Mouse (Mus musculus): Measurements from ENCODE around the gene Hint1.
"Not testable (repeated sequence)": the region's sequence is repeated elsewhere in the genome, so short reads cannot be mapped to it uniquely, and the experiment has no call there.

Gene Hint1

GRCm38 (mm10) chr11:54896646-54897045 is 30.5 kb downstream of the Hint1 start:
- not testable (repeated sequence) for DNase-seq (ENCODE audit: low spot score)

- no peak for DNase-seq (ENCODE audit: low spot score)
These were observed 31.3 kb downstream of the Hint1 start for GRCm38 (mm10) chr11:54897470-54897869.

GRCm38 (mm10) chr11:54899657-54900056 is 33.5 kb downstream of the Hint1 start:
- DNase-seq (ENCODE audit: low spot score) = no peak

GRCm38 (mm10) chr11:54902333-54903323 is 36.4 kb downstream of the Hint1 start, which contains the start of gene Gpx3:
TSS of gene Gpx3 (plus strand) at chr11:54902453.
- DNase-seq (ENCODE audit: low spot score) = no peak

- DNase-seq (ENCODE audit: low spot score) = no peak
These were observed 37.2 kb downstream of the Hint1 start for GRCm38 (mm10) chr11:54903339-54903738.

GRCm38 (mm10) chr11:54903940-54904706 is 37.9 kb downstream of the Hint1 start:
- DNase-seq (ENCODE audit: low spot score) = no peak

- DNase-seq (ENCODE audit: low spot score) = no peak
These were observed 38.9 kb downstream of the Hint1 start for GRCm38 (mm10) chr11:54905086-54905485.

- DNase-seq (ENCODE audit: low spot score) = no peak
These were observed 39.7 kb downstream of the Hint1 start for GRCm38 (mm10) chr11:54905931-54906330.

GRCm38 (mm10) chr11:54906466-54906865 is 40.3 kb downstream of the Hint1 start:
- DNase-seq (ENCODE audit: low spot score) = no peak

- DNase-seq (ENCODE audit: low spot score) = no peak
These were observed 41.1 kb downstream of the Hint1 start for GRCm38 (mm10) chr11:54907259-54907658.

- DNase-seq (ENCODE audit: low spot score) = no peak
These were observed 43.1 kb downstream of the Hint1 start for GRCm38 (mm10) chr11:54909273-54909672.

GRCm38 (mm10) chr11:54910081-54910665 is 44.0 kb downstream of the Hint1 start:
- no peak for DNase-seq (ENCODE audit: low spot score)

- DNase-seq (ENCODE audit: low spot score) = no peak
These were observed 45.0 kb downstream of the Hint1 start for GRCm38 (mm10) chr11:54911201-54911600.

GRCm38 (mm10) chr11:54911671-54912502 is 45.7 kb downstream of the Hint1 start:
- no peak for DNase-seq (ENCODE audit: low spot score)

GRCm38 (mm10) chr11:54912503-54913316 is 46.5 kb downstream of the Hint1 start:
- no peak for DNase-seq (ENCODE audit: low spot score)

- DNase-seq (ENCODE audit: low spot score) = no peak
These were observed 47.7 kb downstream of the Hint1 start for GRCm38 (mm10) chr11:54913841-54914240.

- DNase-seq (ENCODE audit: low spot score) = no peak
These were observed 51.3 kb downstream of the Hint1 start for GRCm38 (mm10) chr11:54917461-54917860.

GRCm38 (mm10) chr11:54918273-54918672 is 52.1 kb downstream of the Hint1 start:
- no peak for DNase-seq (ENCODE audit: low spot score)
